ENCODE assay signal across 10 mouse cellular contexts in the genomic region with DNA sequence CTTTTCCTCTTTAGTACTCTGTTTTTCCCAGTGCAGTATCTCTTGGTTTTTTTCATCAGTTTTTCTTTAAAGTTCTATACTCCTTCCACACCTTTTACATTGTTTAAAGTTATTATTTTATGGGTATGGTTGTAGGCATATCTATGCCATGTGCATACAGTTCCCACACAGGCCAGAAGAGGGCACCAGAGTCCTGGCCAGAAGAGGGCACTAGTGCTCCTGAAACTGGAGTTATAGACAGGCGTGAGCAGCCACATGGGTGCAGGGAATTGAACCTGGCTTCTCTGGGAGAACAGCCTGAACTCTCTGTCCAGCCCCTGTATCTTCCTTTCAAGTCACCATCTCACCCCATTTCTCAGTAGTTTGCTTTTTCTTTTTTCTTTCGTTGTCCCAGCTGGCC. TPM values are rescaled to one million over a fixed set of nuclear protein-coding genes. Genes with fewer than 3 reads are reported as not detected.
A peak's percentile ranks its signal among the peaks of the same experiment; 100 is the strongest.
DNase-seq lines count a peak whose midpoint lies in the region; ATAC-seq and TF ChIP-seq lines count a peak whose summit lies in the region.
"Had no signal": no experiment of that assay in that cellular context is flagged by ENCODE, and none has a peak within 500 bp of the region (broad histone marks: within the 10 kb centered on the region; RNA-seq: fewer than 3 reads in every experiment).

No protein-coding gene starts in this region.

- WGBS in intestine, embryonic 14.5 days: 40% methylated on average over 2 of the region's 2 CpGs
- 37% methylated on average over 2 of the region's 2 CpGs for WGBS in intestine, embryonic 15.5 days

- no peaks in the 10 kb centered on the region for H3K79me2 ChIP-seq in C2C12 (ENCODE audit: control insufficient read depth, insufficient read depth)

- no peak overlapping the region for H3K4me2 ChIP-seq in intestine, embryonic 14.5 days (ENCODE audit: low read length)
- H3K4me2 ChIP-seq in intestine, embryonic 15.5 days (replicated peaks): no peak overlapping the region
- H3K4me2 ChIP-seq: lung, embryonic 15.5 days had no signal

- no peak overlapping the region for H3ac ChIP-seq in C2C12 (ENCODE audit: control insufficient read depth, insufficient read length, low read depth)

- DNase-seq in intestine, embryonic 14.5 days (ENCODE audit: low spot score): peak; percentile 76
- peak; percentile 77 for DNase-seq in ZHBTc4 (ENCODE audit: low read depth, low spot score)
- DNase-seq in embryo, embryonic 10.5 days (ENCODE audit: low spot score): peak; percentile 81
- DNase-seq in kidney, adult 9 months: peak; percentile 80
- DNase-seq in lung, postnatal 36 days: peak; percentile 84
- peak; percentile 71 for DNase-seq in thymus, postnatal 0 days (ENCODE audit: low spot score)

- no peaks in the 10 kb centered on the region for H3K36me3 ChIP-seq in intestine, embryonic 14.5 days (ENCODE audit: control insufficient read depth, insufficient read depth, low read length)
- H3K36me3 ChIP-seq in intestine, embryonic 15.5 days: no peaks in the 10 kb centered on the region
- no peaks in the 10 kb centered on the region for H3K36me3 ChIP-seq in C2C12 (ENCODE audit: control insufficient read depth, insufficient read depth)
- H3K36me3 ChIP-seq: lung, embryonic 15.5 days had no signal

- ATAC-seq in intestine, embryonic 14.5 days (replicated peaks; ENCODE audit: low FRiP score, low TSS enrichment, low read depth): no peak
- no peak for ATAC-seq in intestine, embryonic 15.5 days

- 0 out of 2 replicates have a peak, but pooled peaks cover 1% of the 10 kb centered on the region for H3K4me1 ChIP-seq in intestine, embryonic 14.5 days (replicated peaks; ENCODE audit: control insufficient read depth, insufficient read depth, low read length)
- H3K4me1 ChIP-seq in intestine, embryonic 15.5 days (replicated peaks): no peaks in the 10 kb centered on the region

- 0 out of 2 replicates have a peak, but pooled peaks cover 4% of the 10 kb centered on the region for H3K9me3 ChIP-seq in intestine, embryonic 14.5 days (ENCODE audit: control insufficient read depth, low read length)
- H3K9me3 ChIP-seq in intestine, embryonic 15.5 days: 0 out of 2 replicates have a peak, but pooled peaks cover 3% of the 10 kb centered on the region
- H3K9me3 ChIP-seq: lung, embryonic 15.5 days had no signal

- no peak overlapping the region for H3K27ac ChIP-seq in intestine, embryonic 14.5 days (ENCODE audit: low read depth)
- H3K27ac ChIP-seq in intestine, embryonic 15.5 days: no peak overlapping the region
- H3K27ac ChIP-seq: lung, embryonic 15.5 days had no signal

- no peaks in the 10 kb centered on the region for H3K27me3 ChIP-seq in intestine, embryonic 14.5 days (replicated peaks; ENCODE audit: control insufficient read depth, insufficient read depth, low read length)
- H3K27me3 ChIP-seq in intestine, embryonic 15.5 days (replicated peaks): no peaks in the 10 kb centered on the region
- no peaks in the 10 kb centered on the region for H3K27me3 ChIP-seq in C2C12 (ENCODE audit: control insufficient read depth, insufficient read depth, insufficient read length)
- H3K27me3 ChIP-seq: lung, embryonic 15.5 days had no signal

- no peaks in the 10 kb centered on the region for H3K79me3 ChIP-seq in C2C12 (ENCODE audit: low read depth)

- H3K9ac ChIP-seq in intestine, embryonic 14.5 days (ENCODE audit: low read length): no peak overlapping the region
- no peak overlapping the region for H3K9ac ChIP-seq in intestine, embryonic 15.5 days
- H3K9ac ChIP-seq: lung, embryonic 15.5 days had no signal

- H3K4me3 ChIP-seq in intestine, embryonic 14.5 days (ENCODE audit: low read depth, low read length): no peak overlapping the region
- H3K4me3 ChIP-seq in intestine, embryonic 15.5 days (replicated peaks): no peak overlapping the region
- no peak overlapping the region for H3K4me3 ChIP-seq in C2C12 (ENCODE audit: insufficient read depth, poor library complexity, severe bottlenecking)
- H3K4me3 ChIP-seq: erythroblast, embryonic 14.5 days; lung, embryonic 15.5 days had no signal

- peak; percentile 86 for TF ChIP-seq CTCF in C2C12 (IDR thresholded peaks at IDR 0.05; ENCODE audit: control insufficient read depth, insufficient read depth, insufficient read length)

TF ChIP-seq in C2C12, 6 proteins besides CTCF, POLR2A, EP300 and RAD21:
- TF ChIP-seq CEBPB (IDR thresholded peaks at IDR 0.05; ENCODE audit: low read depth) (no peak), MYOD1 (IDR thresholded peaks at IDR 0.05; ENCODE audit: control insufficient read depth, insufficient read length, low read depth) (no peak), FOSL1 (IDR thresholded peaks at IDR 0.05; ENCODE audit: insufficient read depth, low read length, poor library complexity, severe bottlenecking) (no peak), MYOG (IDR thresholded peaks at IDR 0.05; ENCODE audit: control insufficient read depth, extremely low read depth, insufficient read length) (no peak), MAX (IDR thresholded peaks at IDR 0.05) (no peak), USF1 (IDR thresholded peaks at IDR 0.05; ENCODE audit: low read depth) (no peak)

RNA-seq across cellular contexts. Expression of a gene that starts 12.9 kb away (rescaled TPM):
- polyA plus RNA-seq in intestine, embryonic 14.5 days (2014; fragmentation: Nextera tagmentation; extraction: Ambion mirVana): 3.7 and 4.0 TPM in 2 replicates
- polyA plus RNA-seq in intestine, embryonic 15.5 days (2015; fragmentation: Nextera tagmentation; extraction: Ambion mirVana): 2.7 and 3.5 TPM in 2 replicates
- polyA plus RNA-seq in C2C12 (2012; fragmentation: generic; extraction: Trizol): 3.7 TPM
- polyA plus RNA-seq in thymus, postnatal 0 days (2015; fragmentation: Nextera tagmentation; extraction: Ambion mirVana): 0.07 and 0.19 TPM in 2 replicates
- polyA plus RNA-seq: erythroblast, embryonic 14.5 days had no signal

RNA-seq across cellular contexts. Expression of a gene that starts 16.6 kb away (rescaled TPM):
- polyA plus RNA-seq in intestine, embryonic 14.5 days (2014; fragmentation: Nextera tagmentation; extraction: Ambion mirVana): 3.1 and 3.3 TPM in 2 replicates
- polyA plus RNA-seq in intestine, embryonic 15.5 days (2015; fragmentation: Nextera tagmentation; extraction: Ambion mirVana): 3.0 and 3.5 TPM in 2 replicates
- polyA plus RNA-seq in C2C12 (2012; fragmentation: generic; extraction: Trizol): 2.7 TPM
- polyA plus RNA-seq in thymus, postnatal 0 days (2015; fragmentation: Nextera tagmentation; extraction: Ambion mirVana): 0.22 and 0.60 TPM in 2 replicates

RNA-seq across cellular contexts. Expression of a gene that starts 23.4 kb away (rescaled TPM):
- polyA plus RNA-seq in intestine, embryonic 14.5 days (2014; fragmentation: Nextera tagmentation; extraction: Ambion mirVana): 3.3 and 4.0 TPM in 2 replicates
- polyA plus RNA-seq in intestine, embryonic 15.5 days (2015; fragmentation: Nextera tagmentation; extraction: Ambion mirVana): 2.9 and 3.4 TPM in 2 replicates
- polyA plus RNA-seq in C2C12 (2012; fragmentation: generic; extraction: Trizol): 9.0 TPM
- polyA plus RNA-seq in thymus, postnatal 0 days (2015; fragmentation: Nextera tagmentation; extraction: Ambion mirVana): 2.7 and 3.1 TPM in 2 replicates

RNA-seq across cellular contexts. Expression of a gene that starts 25.8 kb away (rescaled TPM):
- polyA plus RNA-seq in intestine, embryonic 14.5 days (2014; fragmentation: Nextera tagmentation; extraction: Ambion mirVana): 0.23 and 0.26 TPM in 2 replicates
- polyA plus RNA-seq in intestine, embryonic 15.5 days (2015; fragmentation: Nextera tagmentation; extraction: Ambion mirVana): 0.23 and 0.39 TPM in 2 replicates
- polyA plus RNA-seq in C2C12 (2012; fragmentation: generic; extraction: Trizol): 0.06 TPM
- polyA plus RNA-seq in thymus, postnatal 0 days (2015; fragmentation: Nextera tagmentation; extraction: Ambion mirVana): 0.09 and 0.21 TPM in 2 replicates
- polyA plus RNA-seq: erythroblast, embryonic 14.5 days had no signal

RNA-seq across cellular contexts. Expression of a gene that starts 32.1 kb away (rescaled TPM):
- polyA plus RNA-seq in intestine, embryonic 14.5 days (2014; fragmentation: Nextera tagmentation; extraction: Ambion mirVana): not detected in 2 replicates
- not detected in 2 replicates for polyA plus RNA-seq in intestine, embryonic 15.5 days (2015; fragmentation: Nextera tagmentation; extraction: Ambion mirVana)
- not detected for polyA plus RNA-seq in C2C12 (2012; fragmentation: generic; extraction: Trizol)
- 0.10 TPM in 2 replicates for polyA plus RNA-seq in thymus, postnatal 0 days (2015; fragmentation: Nextera tagmentation; extraction: Ambion mirVana)
- polyA plus RNA-seq: erythroblast, embryonic 14.5 days; lung, embryonic 15.5 days had no signal
